Mouse (Mus musculus) liver, adult 2 months (tissue): ENCODE results near the gene Ppp1r26. TPM values are rescaled to one million over a fixed set of nuclear protein-coding genes. Genes with fewer than 3 reads are reported as not detected.

Experiments used
- DNase-seq: peaks from one replicate; pipeline ENCODE4 v3.0.0-alpha.2; 2011; ENCODE audit warnings: low read depth, low spot score; ENCODE audit errors: extremely low read depth
- H3K27ac ChIP-seq: fragments of 200-500 bp; replicated peaks from 2 replicates; pipeline ENCODE4 v1.5.1; 2012; ENCODE audit warnings: low read depth, mild to moderate bottlenecking, control low read depth, inconsistent platforms, low read length; ENCODE audit not compliant: insufficient read depth
- H3K27me3 ChIP-seq: fragments of 200-500 bp; 2 replicates; pipeline ENCODE4 v1.6.1; 2012; ENCODE audit warnings: mild to moderate bottlenecking, moderate library complexity, low read length, inconsistent platforms; ENCODE audit not compliant: control insufficient read depth, insufficient read depth
- H3K36me3 ChIP-seq: fragments of 200-500 bp; 2 replicates; pipeline ENCODE4 v1.6.1; 2012; ENCODE audit warnings: low read length, inconsistent platforms; ENCODE audit not compliant: control insufficient read depth, insufficient read depth
- H3K4me1 ChIP-seq: fragments of 200-500 bp; 2 replicates; pipeline ENCODE4 v1.6.1; 2011; ENCODE audit warnings: low read length; ENCODE audit not compliant: control insufficient read depth, insufficient read depth
- H3K4me3 ChIP-seq: fragments of 200-500 bp; 2 replicates; pipeline ENCODE4 v1.5.1; 2011; ENCODE audit warnings: low read depth, mild to moderate bottlenecking, control low read depth, low read length, moderate library complexity; ENCODE audit not compliant: insufficient read depth
- H3K79me2 ChIP-seq: fragments of 200-500 bp; 2 replicates; pipeline ENCODE4 v1.6.1; 2012; ENCODE audit warnings: inconsistent platforms, mild to moderate bottlenecking, low read length, moderate library complexity; ENCODE audit not compliant: control insufficient read depth, insufficient read depth
- H3K9ac ChIP-seq: fragments of 200-500 bp; 2 replicates; pipeline ENCODE4 v1.6.1; 2012; ENCODE audit warnings: low read depth, mild to moderate bottlenecking, control low read depth, inconsistent platforms, low read length
- CTCF ChIP-seq: fragments of 200-500 bp; IDR thresholded peaks from 2 replicates; pipeline ENCODE4 v1.5.1; 2011; ENCODE audit warnings: low read depth, low read length, control low read depth
- POLR2A ChIP-seq: fragments of 200-500 bp; IDR thresholded peaks from 2 replicates; pipeline ENCODE4 v1.6.1; 2011; ENCODE audit warnings: low read length, control low read depth; ENCODE audit not compliant: insufficient read depth; ENCODE audit errors: extremely low read depth
- WGBS: fragments of 180-500 bp; shearing (Covaris S2); methylation state at CpG from one replicate; pipeline ENCODE4 v1.1.7; 2018; 5-methylcytosine and 5-hydroxymethylcytosine counted together
- polyA plus RNA-seq: library from polyadenylated mRNA; depleted of rRNA; stranded (reverse); fragments of >200 nt; gene quantifications from 2 replicates; pipeline ENCODE4 v1.2.3, GENCODE M21; 2012
- total RNA-seq: library from RNA; depleted of rRNA; stranded (reverse); fragments of >200 nt; gene quantifications from 2 replicates; pipeline ENCODE4 v1.2.3, GENCODE M21; 2014

Ppp1r26 gene
- total and polyA plus RNA-seq, 2 experiments = 0.07 to 0.09 TPM

GRCm38 (mm10) chr2:28407796-28408195 is 38.8 kb upstream of the Ppp1r26 start:
- 54% methylated on average over 7 of the region's 7 CpGs for WGBS
- H3K36me3 ChIP-seq = no peaks in the 10 kb centered on the region

GRCm38 (mm10) chr2:28409144-28409543 is 37.5 kb upstream of the Ppp1r26 start:
- Histone ChIP-seq H3K27ac (no peak overlapping the region), H3K9ac (no peak overlapping the region), H3K4me1 (no peaks in the 10 kb centered on the region), H3K4me3 (no peak overlapping the region), H3K36me3 (no peaks in the 10 kb centered on the region), H3K79me2 (no peaks in the 10 kb centered on the region), H3K27me3 (no peaks in the 10 kb centered on the region)
- 91% methylated on average over 4 of the region's 4 CpGs for WGBS
- no peak for DNase-seq
- TF ChIP-seq POLR2A (no peak), CTCF (no peak)

More at GRCm38 (mm10) chr2:28407796-28408195, 38.8 kb upstream of the Ppp1r26 start:
- no peak overlapping the region for H3K4me3 ChIP-seq
- DNase-seq = no peak
- no peaks in the 10 kb centered on the region for H3K79me2 ChIP-seq
- no peak overlapping the region for H3K27ac ChIP-seq
- no peak overlapping the region for H3K9ac ChIP-seq
- no peaks in the 10 kb centered on the region for H3K4me1 ChIP-seq
- TF ChIP-seq POLR2A = no peak
- TF ChIP-seq CTCF = no peak
- no peaks in the 10 kb centered on the region for H3K27me3 ChIP-seq

- Histone ChIP-seq H3K27ac (no peak overlapping the region), H3K27me3 (no peaks in the 10 kb centered on the region), H3K4me3 (no peak overlapping the region), H3K36me3 (no peaks in the 10 kb centered on the region), H3K4me1 (no peaks in the 10 kb centered on the region), H3K79me2 (no peaks in the 10 kb centered on the region), H3K9ac (no peak overlapping the region)
- TF ChIP-seq CTCF = no peak
- TF ChIP-seq POLR2A = no peak
- DNase-seq = no peak
- 68% methylated on average over 3 of the region's 3 CpGs for WGBS
These were observed 37.0 kb upstream of the Ppp1r26 start for GRCm38 (mm10) chr2:28409566-28409965.

- Histone ChIP-seq H3K4me1 (peaks cover 10% of the 10 kb centered on the region; the same call in 1 of the 2 replicates), H3K4me3 (no peak overlapping the region), H3K36me3 (no peaks in the 10 kb centered on the region), H3K27ac (no peak overlapping the region), H3K27me3 (no peaks in the 10 kb centered on the region), H3K9ac (no peak overlapping the region), H3K79me2 (no peaks in the 10 kb centered on the region)
- WGBS = 91% methylated on average over 6 of the region's 6 CpGs
- TF ChIP-seq POLR2A = no peak
- no peak for TF ChIP-seq CTCF
- DNase-seq = no peak
These were observed 33.7 kb upstream of the Ppp1r26 start for GRCm38 (mm10) chr2:28412936-28413335.

- Histone ChIP-seq H3K27me3 (no peaks in the 10 kb centered on the region), H3K79me2 (no peaks in the 10 kb centered on the region), H3K9ac (no peak overlapping the region), H3K36me3 (no peaks in the 10 kb centered on the region), H3K27ac (no peak overlapping the region), H3K4me1 (peaks cover 10% of the 10 kb centered on the region; the same call in 1 of the 2 replicates), H3K4me3 (no peak overlapping the region)
- DNase-seq = no peak
- TF ChIP-seq CTCF (no peak), POLR2A (no peak)
- WGBS = 72% methylated on average over 5 of the region's 5 CpGs
These were observed 32.4 kb upstream of the Ppp1r26 start for GRCm38 (mm10) chr2:28414116-28414756.

GRCm38 (mm10) chr2:28414757-28415137 is 31.9 kb upstream of the Ppp1r26 start:
- H3K4me3 ChIP-seq = no peak overlapping the region
- no peak overlapping the region for H3K27ac ChIP-seq
- no peak overlapping the region for H3K9ac ChIP-seq
- 97% methylated on average over 5 of the region's 5 CpGs for WGBS
- no peaks in the 10 kb centered on the region for H3K79me2 ChIP-seq
- TF ChIP-seq POLR2A = no peak
- TF ChIP-seq CTCF = no peak
- no peaks in the 10 kb centered on the region for H3K36me3 ChIP-seq
- H3K27me3 ChIP-seq = no peaks in the 10 kb centered on the region
- peaks cover 10% of the 10 kb centered on the region; the same call in 1 of the 2 replicates for H3K4me1 ChIP-seq
- DNase-seq = no peak
